Mouse (Mus musculus): Measurements from ENCODE around the gene Hs3st5. TPM values are rescaled to one million over a fixed set of nuclear protein-coding genes. Genes with fewer than 3 reads are reported as not detected.

The Hs3st5 gene
- polyA plus RNA-seq, 1 experiment from 2014 or later, result 5.6 TPM

DNA sequence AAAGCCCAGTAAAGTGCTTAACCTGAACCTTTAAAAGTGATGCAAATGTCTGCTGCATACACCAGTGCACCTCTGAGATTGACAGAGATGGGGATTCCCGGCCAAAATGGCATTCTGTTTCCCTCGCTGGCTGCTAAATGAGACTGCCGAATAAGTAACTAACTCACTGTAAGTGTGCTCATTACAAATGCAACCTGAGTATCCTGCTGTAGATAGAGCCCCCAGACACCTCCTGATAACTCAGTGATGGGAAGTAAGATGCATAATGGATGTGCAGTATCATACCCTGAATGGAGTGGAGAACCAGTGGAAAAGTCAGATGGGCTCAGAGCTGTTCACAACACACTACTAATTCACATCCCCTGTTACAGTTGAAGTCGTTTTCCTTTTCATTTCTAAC lies 298.7 kb downstream of the Hs3st5 start:
- H3K4me3 ChIP-seq, result no peak overlapping the region
- H3K36me3 ChIP-seq, result no peaks in the 10 kb centered on the region
- H3K9ac ChIP-seq, result no peak overlapping the region
- H3K27ac ChIP-seq, result no peak overlapping the region
- no peak for ATAC-seq (ENCODE audit: insufficient number of reproducible peaks, insufficient read depth, low FRiP score, low TSS enrichment, low read depth)
- peaks cover 5% of the 10 kb centered on the region; the same call in 1 of the 2 replicates for H3K4me1 ChIP-seq
- no peak overlapping the region for H3K4me2 ChIP-seq
- no peaks in the 10 kb centered on the region for H3K27me3 ChIP-seq
- H3K9me3 ChIP-seq, result no peaks in the 10 kb centered on the region
- 63% methylated on average over 4 of the region's 4 CpGs for WGBS

DNA sequence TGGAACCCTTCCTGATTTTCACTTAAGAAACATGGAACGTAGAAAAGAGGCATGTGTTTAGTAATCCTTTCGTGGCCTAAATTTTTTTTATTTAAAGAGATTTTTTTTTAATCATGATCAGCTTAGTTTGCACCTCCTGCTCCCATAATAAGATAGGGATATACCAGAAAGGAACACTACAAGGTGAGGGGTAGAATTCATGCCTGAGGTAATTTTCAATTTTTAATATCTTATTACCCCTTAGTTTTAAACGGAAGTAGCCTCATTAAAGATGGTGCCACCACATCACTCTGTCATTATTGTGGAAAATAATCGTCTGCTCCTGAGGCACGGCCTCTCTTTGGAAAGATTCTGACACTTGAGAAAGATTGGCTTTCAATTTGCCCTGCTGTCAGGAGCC lies 299.2 kb downstream of the Hs3st5 start:
- Histone ChIP-seq H3K4me3 (no peak overlapping the region), H3K36me3 (no peaks in the 10 kb centered on the region), H3K27me3 (no peaks in the 10 kb centered on the region), H3K9ac (no peak overlapping the region), H3K9me3 (no peaks in the 10 kb centered on the region), H3K27ac (no peak overlapping the region), H3K4me1 (peaks cover 5% of the 10 kb centered on the region; the same call in 1 of the 2 replicates), H3K4me2 (no peak overlapping the region)
- ATAC-seq (ENCODE audit: insufficient number of reproducible peaks, insufficient read depth, low FRiP score, low TSS enrichment, low read depth), result no peak
- WGBS, result 66% methylated on average over 5 of the region's 5 CpGs

DNA sequence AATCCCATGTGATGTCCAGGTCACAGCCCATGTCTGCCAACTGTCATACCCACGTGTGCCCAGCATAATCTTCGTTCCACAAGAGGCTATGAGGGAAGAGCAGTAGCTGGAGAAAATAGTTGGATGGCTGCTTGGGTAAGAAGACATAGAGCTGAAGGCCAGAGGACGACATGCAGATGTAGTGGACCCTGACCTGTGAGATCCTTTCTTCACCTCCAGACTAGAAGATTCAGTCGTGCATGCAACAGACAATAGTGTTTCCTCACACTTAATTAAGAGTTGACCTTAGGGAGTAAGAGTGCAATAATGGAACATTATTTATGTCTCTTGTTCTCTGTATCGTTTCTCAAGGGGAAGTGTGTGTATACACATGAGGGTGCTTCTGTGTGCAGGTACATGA lies 300.4 kb downstream of the Hs3st5 start:
- WGBS, result 76% methylated on average over 5 of the region's 5 CpGs
- Histone ChIP-seq H3K4me3 (no peak overlapping the region), H3K27me3 (no peaks in the 10 kb centered on the region), H3K9me3 (no peaks in the 10 kb centered on the region), H3K36me3 (no peaks in the 10 kb centered on the region), H3K4me2 (no peak overlapping the region), H3K4me1 (no peaks in the 10 kb centered on the region), H3K9ac (no peak overlapping the region), H3K27ac (no peak overlapping the region)
- ATAC-seq (ENCODE audit: insufficient number of reproducible peaks, insufficient read depth, low FRiP score, low TSS enrichment, low read depth), result no peak

DNA sequence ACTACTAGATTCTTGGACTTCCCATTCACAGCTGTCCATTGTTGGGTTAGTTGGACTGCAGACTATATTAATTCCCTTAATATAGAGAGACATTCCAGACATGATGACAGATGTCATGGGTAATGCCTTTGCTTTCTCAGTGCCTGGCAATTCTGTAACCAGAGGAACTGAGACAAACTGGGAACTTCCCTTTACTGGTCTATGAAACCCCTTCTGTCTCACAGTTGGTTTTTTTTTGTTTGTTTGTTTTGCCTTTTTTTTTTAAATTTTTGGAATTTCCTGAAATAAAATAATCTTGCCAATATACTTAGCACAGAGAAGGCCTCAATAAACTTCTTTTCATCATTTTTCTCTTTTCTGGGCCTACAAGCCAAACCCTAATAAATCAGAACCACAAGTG lies 312.3 kb downstream of the Hs3st5 start:
- Histone ChIP-seq H3K4me3 (no peak overlapping the region), H3K9ac (no peak overlapping the region), H3K36me3 (no peaks in the 10 kb centered on the region), H3K4me1 (no peaks in the 10 kb centered on the region), H3K9me3 (no peaks in the 10 kb centered on the region), H3K27ac (no peak overlapping the region), H3K4me2 (no peak overlapping the region), H3K27me3 (no peaks in the 10 kb centered on the region)
- ATAC-seq (ENCODE audit: insufficient number of reproducible peaks, insufficient read depth, low FRiP score, low TSS enrichment, low read depth), result no peak

DNA sequence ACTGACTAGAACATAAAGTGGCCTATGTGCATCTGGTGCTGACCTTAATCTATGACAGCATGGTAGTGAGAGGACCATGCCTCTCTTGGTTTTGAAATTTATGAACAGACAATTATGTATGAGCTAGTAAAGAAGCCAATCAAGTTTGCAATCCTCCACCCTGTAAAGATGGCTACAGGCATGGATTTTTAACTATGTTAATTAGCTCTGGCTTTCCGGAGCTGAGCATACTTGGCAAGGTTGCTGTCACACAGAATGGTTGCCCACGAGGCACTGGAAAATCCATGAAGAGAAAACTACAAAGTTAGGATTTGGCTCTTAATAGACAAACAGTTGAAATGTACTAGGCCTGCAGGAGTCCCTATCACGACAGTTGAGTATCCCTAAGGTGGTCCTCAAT lies 322.5 kb downstream of the Hs3st5 start:
- Histone ChIP-seq H3K9me3 (no peaks in the 10 kb centered on the region), H3K4me3 (no peak overlapping the region), H3K27ac (no peak overlapping the region), H3K36me3 (no peaks in the 10 kb centered on the region), H3K4me1 (no peaks in the 10 kb centered on the region), H3K4me2 (no peak overlapping the region), H3K9ac (no peak overlapping the region), H3K27me3 (no peaks in the 10 kb centered on the region)
- no peak for ATAC-seq (ENCODE audit: insufficient number of reproducible peaks, insufficient read depth, low FRiP score, low TSS enrichment, low read depth)
- 66% methylated on average over 3 of the region's 3 CpGs for WGBS

DNA sequence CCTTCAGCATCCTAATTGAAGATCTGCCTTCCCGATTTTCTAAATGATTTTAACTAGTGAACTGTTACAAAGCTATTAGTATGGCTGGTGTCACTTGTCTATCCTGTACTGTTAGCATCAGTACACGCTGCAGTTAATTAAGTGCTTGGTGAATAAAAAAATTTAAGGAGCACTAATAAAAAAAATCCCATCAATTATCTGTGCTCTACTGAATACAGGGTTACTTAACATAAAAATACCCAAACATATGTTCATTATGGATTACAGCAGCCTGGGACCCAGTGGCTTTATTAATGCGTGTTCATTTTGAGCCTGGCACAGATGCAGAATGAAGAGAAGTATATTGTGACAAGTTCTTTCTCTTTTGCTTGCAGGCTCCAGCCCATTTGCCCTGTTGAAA lies 325.6 kb downstream of the Hs3st5 start:
- Histone ChIP-seq H3K4me1 (no peaks in the 10 kb centered on the region), H3K4me3 (no peak overlapping the region), H3K27ac (no peak overlapping the region), H3K4me2 (no peak overlapping the region), H3K9me3 (no peaks in the 10 kb centered on the region), H3K27me3 (no peaks in the 10 kb centered on the region), H3K9ac (no peak overlapping the region), H3K36me3 (no peaks in the 10 kb centered on the region)
- no peak for ATAC-seq (ENCODE audit: insufficient number of reproducible peaks, insufficient read depth, low FRiP score, low TSS enrichment, low read depth)
- whole genome bisulfite sequencing, result 78% methylated on average over 3 of the region's 3 CpGs

DNA sequence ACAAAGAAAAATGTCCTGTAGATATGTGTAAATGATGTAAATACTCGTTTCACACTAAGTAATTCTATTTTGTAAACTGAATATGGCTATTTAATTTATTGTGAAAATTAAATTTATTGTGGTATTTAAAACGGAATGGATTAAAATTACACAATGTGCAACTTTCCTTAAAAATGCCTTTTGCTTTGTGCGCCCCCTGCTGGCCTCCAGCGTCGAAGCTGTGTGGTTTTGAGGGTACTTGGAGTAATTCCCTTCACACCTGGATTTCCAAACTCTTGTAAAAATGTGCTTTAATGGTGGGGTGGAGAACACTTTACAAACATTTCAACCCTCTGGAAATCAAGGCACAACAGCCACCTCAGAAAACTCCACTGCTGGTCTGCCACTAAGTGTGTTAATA lies 327.6 kb downstream of the Hs3st5 start:
- WGBS, result 12% methylated on average over 5 of the region's 5 CpGs
- Histone ChIP-seq H3K9me3 (no peaks in the 10 kb centered on the region), H3K36me3 (no peaks in the 10 kb centered on the region), H3K27me3 (no peaks in the 10 kb centered on the region), H3K27ac (no peak overlapping the region), H3K4me1 (no peaks in the 10 kb centered on the region), H3K4me3 (no peak overlapping the region), H3K9ac (no peak overlapping the region), H3K4me2 (no peak overlapping the region)
- ATAC-seq (ENCODE audit: insufficient number of reproducible peaks, insufficient read depth, low FRiP score, low TSS enrichment, low read depth), result no peak

DNA sequence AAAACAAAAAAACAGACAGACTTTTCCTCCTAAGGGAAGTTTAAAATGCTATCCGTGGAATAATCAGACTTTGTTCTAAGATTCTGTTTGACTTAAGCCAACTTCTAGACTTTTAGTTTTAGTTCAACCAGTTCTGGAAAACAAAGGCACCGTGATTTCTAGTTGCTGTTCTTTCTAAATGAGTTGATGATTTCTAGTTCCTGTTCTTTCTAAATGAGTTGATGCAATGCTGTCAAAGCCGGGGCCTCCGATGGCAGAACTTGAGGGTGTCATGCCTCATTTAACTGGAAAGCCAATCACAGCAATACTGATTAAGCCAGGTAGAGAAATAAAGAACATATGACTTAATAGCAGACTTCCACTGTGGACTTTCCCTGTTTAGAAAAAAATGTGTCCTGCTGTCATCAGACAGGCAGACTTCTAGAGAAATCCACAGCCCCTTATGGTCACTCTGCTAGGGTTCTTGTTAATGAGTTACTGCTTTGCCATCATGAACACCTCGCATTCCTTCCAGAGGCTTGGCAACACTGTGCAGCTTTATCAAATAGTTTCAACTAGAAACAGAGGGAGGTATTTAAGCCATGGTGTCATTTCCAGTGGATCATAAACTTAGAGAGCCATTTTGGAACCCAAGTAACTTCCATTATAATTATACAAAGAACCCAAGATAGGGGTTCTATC lies 329.4 kb downstream of the Hs3st5 start:
- Histone ChIP-seq H3K27me3 (no peaks in the 10 kb centered on the region), H3K4me3 (no peak overlapping the region), H3K9me3 (no peaks in the 10 kb centered on the region), H3K27ac (no peak overlapping the region), H3K4me2 (no peak overlapping the region), H3K36me3 (no peaks in the 10 kb centered on the region), H3K4me1 (no peaks in the 10 kb centered on the region), H3K9ac (no peak overlapping the region)
- no peak for ATAC-seq (ENCODE audit: insufficient number of reproducible peaks, insufficient read depth, low FRiP score, low TSS enrichment, low read depth)
- WGBS, result 68% methylated on average over 5 of the region's 5 CpGs

DNA sequence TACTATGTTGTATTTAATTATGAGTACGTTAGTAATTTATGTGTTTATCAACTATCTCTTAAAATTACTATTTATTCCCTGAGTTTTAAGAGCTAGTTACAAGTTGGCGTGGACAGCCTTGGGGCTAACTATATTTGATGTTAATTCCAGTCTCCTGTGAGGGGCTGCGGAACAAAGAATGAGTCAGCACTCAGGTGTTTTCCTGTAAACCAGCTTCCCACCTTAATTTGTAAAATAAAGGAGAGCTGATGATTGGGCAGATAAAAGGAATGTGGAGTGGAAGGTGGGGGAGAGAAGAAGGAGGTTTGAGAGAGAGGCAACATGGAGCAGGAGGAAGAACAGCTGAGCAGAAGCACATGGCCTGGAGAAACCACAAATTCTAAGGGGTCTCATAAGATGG lies 343.6 kb downstream of the Hs3st5 start:
- Histone ChIP-seq H3K9ac (no peak overlapping the region), H3K9me3 (no peaks in the 10 kb centered on the region), H3K4me3 (no peak overlapping the region), H3K27ac (no peak overlapping the region), H3K4me1 (no peaks in the 10 kb centered on the region), H3K36me3 (no peaks in the 10 kb centered on the region), H3K4me2 (no peak overlapping the region), H3K27me3 (no peaks in the 10 kb centered on the region)
- no peak for ATAC-seq (ENCODE audit: insufficient number of reproducible peaks, insufficient read depth, low FRiP score, low TSS enrichment, low read depth)
- 86% methylated on average over 3 of the region's 3 CpGs for WGBS

DNA sequence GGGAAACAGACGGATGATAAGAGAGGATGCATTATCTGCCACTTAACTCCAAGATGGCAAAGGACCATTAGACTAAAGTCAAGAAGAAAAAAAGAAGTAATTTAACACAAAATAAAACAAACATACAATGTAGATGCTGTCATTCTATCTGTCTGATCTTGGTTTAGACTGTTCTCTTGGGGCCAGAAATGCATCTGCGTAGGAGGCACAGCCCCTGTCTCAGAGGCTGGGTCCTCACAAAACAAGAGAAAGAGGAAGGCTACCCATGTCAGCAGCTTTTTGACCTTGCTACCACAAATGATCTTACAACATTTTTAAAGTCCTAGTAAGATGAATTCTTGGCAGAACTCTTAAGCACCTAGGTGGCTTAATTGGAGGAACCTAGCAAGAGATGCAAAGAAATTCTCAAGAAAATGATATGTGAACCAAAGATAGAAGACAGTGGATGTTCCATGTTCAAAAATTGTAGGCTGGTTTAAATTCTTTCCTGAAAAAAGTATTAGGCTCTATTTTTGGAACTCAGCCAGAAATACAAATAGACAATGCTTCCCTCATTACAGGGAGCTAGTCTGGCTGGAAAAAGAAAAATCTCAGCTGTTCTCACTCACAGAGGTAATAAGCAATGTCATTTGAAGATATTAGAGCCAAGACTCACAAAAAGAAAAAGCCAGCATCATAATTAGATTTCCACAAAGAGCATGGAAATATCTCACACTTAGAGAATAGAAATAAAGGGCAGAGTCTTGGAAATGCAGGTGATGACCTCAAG lies 355.7 kb downstream of the Hs3st5 start:
- 74% methylated on average over 2 of the region's 2 CpGs for WGBS

More for the DNA sequence above, 355.7 kb downstream of the Hs3st5 start:
- Histone ChIP-seq H3K4me3 (no peak overlapping the region), H3K27me3 (no peaks in the 10 kb centered on the region), H3K36me3 (no peaks in the 10 kb centered on the region), H3K27ac (no peak overlapping the region), H3K4me1 (no peaks in the 10 kb centered on the region), H3K4me2 (no peak overlapping the region), H3K9ac (no peak overlapping the region), H3K9me3 (no peaks in the 10 kb centered on the region)
- no peak for ATAC-seq (ENCODE audit: insufficient number of reproducible peaks, insufficient read depth, low FRiP score, low TSS enrichment, low read depth)

Measured in embryonic facial prominence, embryonic 13.5 days (tissue).